Mouse (Mus musculus) cerebellum, adult 2 months (tissue): ENCODE measurements at regions not wholly inside any gene's neighbourhood (a gene's known extent, or its start where the extent isn't known, plus 50 kb on each side); places are given as distances from the start of the nearest gene placed in this dataset.

Experiments
- CTCF ChIP-seq: fragments of 200-500 bp; IDR thresholded peaks from 2 replicates; pipeline ENCODE4 v1.5.1; 2011; ENCODE audit warnings: low read depth, mild to moderate bottlenecking, control low read depth, low read length, moderate library complexity, borderline replicate concordance; ENCODE audit not compliant: insufficient read depth
- POLR2A ChIP-seq: fragments of 200-500 bp; IDR thresholded peaks from 2 replicates; pipeline ENCODE4 v1.6.1; 2011; ENCODE audit warnings: low read length, control low read depth, borderline replicate concordance; ENCODE audit not compliant: insufficient read depth

DNA sequence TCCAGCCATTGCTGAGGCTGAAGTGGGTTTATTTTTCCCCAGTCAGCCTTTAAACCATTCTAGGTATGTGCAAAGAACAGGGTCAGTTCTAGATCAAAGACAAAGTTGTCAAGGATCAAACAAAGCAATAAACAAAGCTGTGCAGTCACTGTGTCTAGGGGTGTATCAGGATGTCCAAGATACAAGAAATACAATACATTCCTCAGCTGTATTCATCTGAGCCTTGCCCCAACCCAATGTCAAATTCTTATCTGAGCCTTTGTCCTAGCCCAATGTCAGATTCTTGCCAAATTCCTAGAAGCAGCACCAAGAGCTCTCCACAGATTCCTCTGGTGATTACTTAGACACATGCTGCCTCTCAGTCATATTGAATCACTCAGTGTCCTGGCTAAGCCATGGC is 69.5 kb upstream of the St6galnac5 start:
- TF ChIP-seq CTCF: no peak
- TF ChIP-seq POLR2A: no peak
